Mouse (Mus musculus): Measurements from ENCODE around the gene Rpp30. TPM values are rescaled to one million over a fixed set of nuclear protein-coding genes. Genes with fewer than 3 reads are reported as not detected.

The Rpp30 gene
- polyA plus RNA-seq, 1 experiment from 2014 or later, result 67.8 TPM

- WGBS, result 88% methylated on average over 5 of the region's 5 CpGs
- no peak overlapping the region for H3K4me3 ChIP-seq (replicated peaks)
- H3K4me1 ChIP-seq, result no peaks in the 10 kb centered on the region
- H3K9ac ChIP-seq (replicated peaks), result no peak overlapping the region
- no peaks in the 10 kb centered on the region for H3K9me3 ChIP-seq (replicated peaks)
- no peak for ATAC-seq (ENCODE audit: low FRiP score)
- peaks cover 40% of the 10 kb centered on the region for H3K36me3 ChIP-seq
- no peak overlapping the region for H3K4me2 ChIP-seq
- H3K27ac ChIP-seq (replicated peaks), result no peak overlapping the region
- H3K27me3 ChIP-seq (replicated peaks), result no peaks in the 10 kb centered on the region
These were observed 20.4 kb downstream of the Rpp30 start for GRCm38 (mm10) chr19:36103909-36104308.

GRCm38 (mm10) chr19:36109318-36109944 lies 25.9 kb downstream of the Rpp30 start:
- Histone ChIP-seq H3K4me2 (peak overlapping the region; percentile 13), H3K27ac (replicated peaks) (no peak overlapping the region), H3K27me3 (replicated peaks) (no peaks in the 10 kb centered on the region), H3K4me1 (peaks cover 12% of the 10 kb centered on the region), H3K4me3 (replicated peaks) (no peak overlapping the region), H3K9ac (replicated peaks) (no peak overlapping the region), H3K9me3 (replicated peaks) (no peaks in the 10 kb centered on the region), H3K36me3 (no peaks in the 10 kb centered on the region)
- WGBS, result 70% methylated on average over 26 of the region's 26 CpGs
- no peak for ATAC-seq (ENCODE audit: low FRiP score)

GRCm38 (mm10) chr19:36110465-36110864 lies 26.9 kb downstream of the Rpp30 start:
- Histone ChIP-seq H3K36me3 (no peaks in the 10 kb centered on the region), H3K9me3 (replicated peaks) (no peaks in the 10 kb centered on the region), H3K4me1 (peaks cover 12% of the 10 kb centered on the region), H3K4me3 (replicated peaks) (no peak overlapping the region), H3K27ac (replicated peaks) (no peak overlapping the region), H3K27me3 (replicated peaks) (no peaks in the 10 kb centered on the region), H3K4me2 (no peak overlapping the region), H3K9ac (replicated peaks) (no peak overlapping the region)
- 42% methylated on average over 7 of the region's 7 CpGs for WGBS
- 0 out of 2 replicates have a peak, but pooled peaks have one; percentile 36 for ATAC-seq (ENCODE audit: low FRiP score)

DNA sequence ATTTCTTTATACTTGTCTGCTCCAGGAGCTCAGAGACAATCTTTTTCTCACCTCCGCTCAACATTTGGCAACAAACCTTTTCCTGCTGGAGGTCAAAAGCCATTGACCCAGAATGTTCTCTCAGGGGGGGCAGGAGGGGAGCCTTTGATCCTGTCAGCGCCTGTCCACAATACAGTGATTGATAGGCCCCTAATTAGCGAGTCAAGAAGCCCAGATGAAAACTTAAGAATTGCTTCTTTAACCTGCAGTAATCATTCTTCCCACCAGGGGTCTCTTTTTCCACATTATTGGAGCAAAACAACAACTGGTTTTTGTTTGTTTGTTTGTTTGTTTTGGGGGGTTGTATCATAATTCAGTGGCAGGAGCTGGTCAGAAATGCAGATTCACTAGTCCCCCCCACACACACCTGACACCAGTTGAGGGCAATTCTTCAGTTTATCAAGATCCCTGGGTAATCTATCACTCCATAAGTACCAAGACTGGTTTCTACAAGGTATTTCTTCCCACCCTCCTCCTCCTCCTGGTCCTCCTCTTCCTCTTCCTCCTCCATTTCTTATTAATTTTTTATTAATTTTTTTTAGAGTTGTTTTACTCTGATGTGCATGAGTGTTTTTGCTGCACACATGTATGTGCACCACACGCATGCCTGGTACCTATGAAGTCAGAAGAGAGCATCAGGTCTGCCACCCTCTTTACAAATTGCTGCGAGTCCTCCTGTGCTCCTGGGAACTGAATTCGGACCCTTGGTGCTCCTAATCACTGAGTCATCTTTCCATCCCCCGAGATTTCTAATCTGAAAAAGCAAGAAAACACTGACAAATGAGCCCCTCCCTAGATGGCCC lies 27.8 kb downstream of the Rpp30 start:
- ATAC-seq (ENCODE audit: low FRiP score), result peak; percentile 60
- H3K4me1 ChIP-seq, result peaks cover 12% of the 10 kb centered on the region
- H3K9ac ChIP-seq (replicated peaks), result 0 out of 2 replicates have a peak overlapping the region, but pooled peaks have one; percentile 18
- peak overlapping the region; percentile 59 for H3K4me2 ChIP-seq
- no peaks in the 10 kb centered on the region for H3K36me3 ChIP-seq
- no peaks in the 10 kb centered on the region for H3K9me3 ChIP-seq (replicated peaks)
- 20% methylated on average over 7 of the region's 7 CpGs for WGBS
- H3K27me3 ChIP-seq (replicated peaks), result no peaks in the 10 kb centered on the region
- H3K27ac ChIP-seq (replicated peaks), result no peak overlapping the region
- H3K4me3 ChIP-seq (replicated peaks), result peak overlapping the region; percentile 33

GRCm38 (mm10) chr19:36112007-36112406 lies 28.5 kb downstream of the Rpp30 start:
- peak; percentile 56; the same call in 1 of the 2 replicates for ATAC-seq (ENCODE audit: low FRiP score)
- 19% methylated on average over 17 of the region's 17 CpGs for WGBS
- peak overlapping the region; percentile 33 for H3K4me3 ChIP-seq (replicated peaks)

DNA sequence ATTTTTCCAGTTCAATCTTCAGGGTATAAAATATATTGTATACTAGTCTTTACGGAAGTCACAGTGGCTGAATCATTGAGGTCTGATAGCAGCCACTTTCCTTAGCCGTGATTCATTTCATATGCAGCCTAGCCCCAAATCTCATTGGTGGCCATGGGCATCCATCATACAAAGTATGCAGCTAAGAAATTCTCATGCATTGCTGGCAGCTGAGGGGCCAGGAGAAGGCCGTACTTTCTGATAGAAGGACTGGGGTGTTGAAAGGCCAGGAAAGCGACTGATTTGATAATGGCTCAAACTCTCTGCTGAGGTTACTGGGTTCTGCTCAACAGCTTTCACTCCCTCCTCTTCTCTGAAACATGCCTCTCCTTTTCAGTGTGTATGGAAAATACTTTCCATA lies 32.7 kb downstream of the Rpp30 start:
- ATAC-seq (ENCODE audit: low FRiP score), result no peak
- no peak overlapping the region for H3K27ac ChIP-seq (replicated peaks)
- no peaks in the 10 kb centered on the region for H3K27me3 ChIP-seq (replicated peaks)

More at GRCm38 (mm10) chr19:36112007-36112406, 28.5 kb downstream of the Rpp30 start:
- Histone ChIP-seq H3K36me3 (no peaks in the 10 kb centered on the region), H3K27me3 (replicated peaks) (no peaks in the 10 kb centered on the region), H3K9ac (replicated peaks) (peak overlapping the region; percentile 29; the same call in 1 of the 2 replicates), H3K4me2 (peak overlapping the region; percentile 59), H3K4me1 (peaks cover 12% of the 10 kb centered on the region), H3K27ac (replicated peaks) (no peak overlapping the region), H3K9me3 (replicated peaks) (no peaks in the 10 kb centered on the region)

DNA sequence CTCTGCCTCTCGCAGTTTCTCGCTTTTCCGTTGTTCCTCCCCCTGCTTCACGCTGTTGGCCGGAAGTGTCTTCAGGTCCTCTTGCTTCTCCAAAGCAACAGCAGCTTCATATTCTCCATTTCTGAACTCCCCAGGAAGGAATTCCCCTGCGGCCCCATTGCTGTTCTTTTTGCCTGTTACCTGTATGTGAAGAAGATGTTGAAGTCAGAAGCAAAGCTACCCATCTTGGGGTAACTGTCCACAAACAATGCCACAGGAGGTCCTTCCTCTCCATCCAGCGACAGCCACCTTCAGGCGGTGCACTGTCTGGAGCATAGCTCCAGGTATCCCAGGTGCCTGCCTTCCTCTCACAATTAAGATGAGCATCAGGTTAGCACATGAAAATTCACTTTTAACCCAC lies 35.7 kb downstream of the Rpp30 start:
- 95% methylated on average over 8 of the region's 8 CpGs for WGBS
- Histone ChIP-seq H3K9ac (replicated peaks) (no peak overlapping the region), H3K9me3 (replicated peaks) (no peaks in the 10 kb centered on the region), H3K27me3 (replicated peaks) (no peaks in the 10 kb centered on the region), H3K4me1 (no peaks in the 10 kb centered on the region), H3K36me3 (no peaks in the 10 kb centered on the region), H3K4me3 (replicated peaks) (no peak overlapping the region), H3K4me2 (no peak overlapping the region), H3K27ac (replicated peaks) (no peak overlapping the region)
- ATAC-seq (ENCODE audit: low FRiP score), result no peak

More for the DNA sequence above, 32.7 kb downstream of the Rpp30 start:
- H3K4me2 ChIP-seq, result no peak overlapping the region
- no peaks in the 10 kb centered on the region for H3K9me3 ChIP-seq (replicated peaks)
- peaks cover 8% of the 10 kb centered on the region for H3K4me1 ChIP-seq
- 91% methylated on average over 4 of the region's 4 CpGs for WGBS
- H3K4me3 ChIP-seq (replicated peaks), result no peak overlapping the region
- no peak overlapping the region for H3K9ac ChIP-seq (replicated peaks)
- H3K36me3 ChIP-seq, result no peaks in the 10 kb centered on the region

GRCm38 (mm10) chr19:36119783-36120471 lies 36.4 kb downstream of the Rpp30 start, which contains the start of gene Ankrd1:
TSS of gene Ankrd1 (minus strand) at chr19:36120099.
- Histone ChIP-seq H3K4me1 (no peaks in the 10 kb centered on the region), H3K36me3 (no peaks in the 10 kb centered on the region), H3K27me3 (replicated peaks) (no peaks in the 10 kb centered on the region), H3K4me3 (replicated peaks) (no peak within 1 kb of the TSS), H3K9ac (replicated peaks) (no peak within 1 kb of the TSS), H3K9me3 (replicated peaks) (no peaks in the 10 kb centered on the region), H3K27ac (replicated peaks) (no peak within 1 kb of the TSS), H3K4me2 (no peak within 1 kb of the TSS)
- no peak for ATAC-seq (ENCODE audit: low FRiP score)
- 88% methylated on average over 14 of the region's 14 CpGs for WGBS

DNA sequence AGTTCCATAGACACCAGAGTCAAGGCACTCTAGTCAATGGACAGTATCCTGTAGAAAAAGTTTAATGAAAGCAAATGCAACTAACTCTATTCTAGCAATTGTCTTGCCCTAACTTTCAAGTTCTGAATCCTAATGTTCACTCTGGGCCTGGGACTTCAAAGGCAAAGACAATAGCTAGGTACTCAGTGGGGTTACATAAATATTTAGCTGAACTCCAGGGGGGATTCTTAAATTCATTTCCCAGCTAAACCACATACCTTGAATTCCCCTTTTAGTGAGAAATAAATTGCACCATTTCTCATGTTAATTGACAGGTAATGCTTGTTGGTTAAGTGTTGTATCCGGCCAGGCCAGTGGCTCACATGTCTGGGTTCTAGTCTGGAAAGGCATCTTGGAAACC lies 40.7 kb downstream of the Rpp30 start:
- WGBS, result 82% methylated on average over 1 of the region's 1 CpGs
- no peaks in the 10 kb centered on the region for H3K36me3 ChIP-seq
- no peaks in the 10 kb centered on the region for H3K9me3 ChIP-seq (replicated peaks)
- H3K9ac ChIP-seq (replicated peaks), result no peak overlapping the region
- H3K4me2 ChIP-seq, result no peak overlapping the region
- H3K27me3 ChIP-seq (replicated peaks), result no peaks in the 10 kb centered on the region
- ATAC-seq (ENCODE audit: low FRiP score), result no peak
- no peaks in the 10 kb centered on the region for H3K4me1 ChIP-seq
- no peak overlapping the region for H3K27ac ChIP-seq (replicated peaks)
- H3K4me3 ChIP-seq (replicated peaks), result no peak overlapping the region

GRCm38 (mm10) chr19:36128440-36128839 lies 44.9 kb downstream of the Rpp30 start:
- no peak overlapping the region for H3K4me3 ChIP-seq (replicated peaks)
- ATAC-seq (ENCODE audit: low FRiP score), result no peak
- no peak overlapping the region for H3K4me2 ChIP-seq
- H3K27me3 ChIP-seq (replicated peaks), result no peaks in the 10 kb centered on the region
- WGBS, result 93% methylated on average over 3 of the region's 3 CpGs
- no peaks in the 10 kb centered on the region for H3K4me1 ChIP-seq
- no peaks in the 10 kb centered on the region for H3K36me3 ChIP-seq
- H3K27ac ChIP-seq (replicated peaks), result no peak overlapping the region
- no peak overlapping the region for H3K9ac ChIP-seq (replicated peaks)
- H3K9me3 ChIP-seq (replicated peaks), result no peaks in the 10 kb centered on the region

GRCm38 (mm10) chr19:36129213-36129612 lies 45.7 kb downstream of the Rpp30 start:
- no peaks in the 10 kb centered on the region for H3K4me1 ChIP-seq
- 55% methylated on average over 9 of the region's 9 CpGs for WGBS
- no peak overlapping the region for H3K4me3 ChIP-seq (replicated peaks)
- H3K4me2 ChIP-seq, result no peak overlapping the region
- no peak overlapping the region for H3K27ac ChIP-seq (replicated peaks)
- H3K27me3 ChIP-seq (replicated peaks), result no peaks in the 10 kb centered on the region
- H3K9me3 ChIP-seq (replicated peaks), result no peaks in the 10 kb centered on the region
- H3K9ac ChIP-seq (replicated peaks), result no peak overlapping the region
- no peak for ATAC-seq (ENCODE audit: low FRiP score)
- no peaks in the 10 kb centered on the region for H3K36me3 ChIP-seq
